In genomic region chr7:93197106-93197505, GRCm38 (mm10) we compare ENCODE assay signal across 30 mouse cellular contexts.
DNase-seq lines count a peak whose midpoint lies in the region; ATAC-seq lines count a peak whose summit lies in the region.
"Had no signal": no experiment of that assay in that cellular context is flagged by ENCODE, and none has a peak within 500 bp of the region (broad histone marks: within the 10 kb centered on the region; RNA-seq: fewer than 3 reads in every experiment).

No protein-coding gene starts in this region.

- H3K27ac ChIP-seq in hindbrain, embryonic 14.5 days: no peak overlapping the region
- H3K27ac ChIP-seq in hindbrain, embryonic 10.5 days: no peak overlapping the region
- no peak overlapping the region for H3K27ac ChIP-seq in intestine, embryonic 16.5 days (ENCODE audit: low read length)
- H3K27ac ChIP-seq: embryonic facial prominence, embryonic 10.5 days; embryonic facial prominence, embryonic 15.5 days; forebrain, embryonic 12.5 days; hindbrain, postnatal 0 days; intestine, embryonic 15.5 days; kidney, postnatal 0 days; limb, embryonic 12.5 days; liver, embryonic 15.5 days had no signal

- no peak for ATAC-seq in hindbrain, embryonic 14.5 days (ENCODE audit: low FRiP score)
- ATAC-seq in intestine, embryonic 16.5 days: no peak
- ATAC-seq: activated CD4-positive, CD25-positive, alpha-beta regulatory T cell, adult 4 months; forebrain, postnatal 0 days; hindbrain, postnatal 0 days; intestine, embryonic 15.5 days had no signal

- no peak overlapping the region for H3K9ac ChIP-seq in hindbrain, embryonic 14.5 days
- H3K9ac ChIP-seq in intestine, embryonic 16.5 days (ENCODE audit: low read depth, low read length): no peak overlapping the region
- H3K9ac ChIP-seq: embryonic facial prominence, embryonic 15.5 days; forebrain, embryonic 12.5 days; forebrain, postnatal 0 days; intestine, embryonic 15.5 days; limb, embryonic 12.5 days; liver, embryonic 15.5 days; lung, embryonic 14.5 days had no signal

- DNase-seq in hindbrain, embryonic 14.5 days (ENCODE audit: low spot score): peak; percentile 17
- DNase-seq in hindbrain, embryonic 10.5 days (ENCODE audit: low spot score): no peak
- peak; percentile 2 to 4 for DNase-seq in left cerebral cortex, adult 9 months (ENCODE audit: low spot score in 2 of 2)
- no peak for DNase-seq in left cerebral cortex, adult 8-10 months (ENCODE audit: low spot score in 2 of 2)
- DNase-seq in right cerebral cortex, postnatal 25 days: peak; percentile 4
- DNase-seq in right cerebral cortex, postnatal 14 days: no peak
- DNase-seq: adrenal gland, adult 2 months; adrenal gland, postnatal 36 days; B cell, adult 2 months; cerebellum, adult 8-10 months; cerebellum, postnatal 25 days; forebrain, postnatal 0 days; gastrocnemius, postnatal 14 days; heart, postnatal 14 days; kidney, adult 8-10 months; kidney, postnatal 4 days; lung, embryonic 14.5 days; lung, postnatal 14 days; midbrain, embryonic 14.5 days; thymus, postnatal 14 days had no signal

- no peaks in the 10 kb centered on the region for H3K4me1 ChIP-seq in hindbrain, embryonic 14.5 days (replicated peaks; ENCODE audit: control insufficient read depth, insufficient read depth, low read length)
- H3K4me1 ChIP-seq in hindbrain, embryonic 10.5 days (replicated peaks): no peaks in the 10 kb centered on the region
- no peaks in the 10 kb centered on the region for H3K4me1 ChIP-seq in intestine, embryonic 16.5 days (ENCODE audit: control insufficient read depth, insufficient read depth, low read length)
- H3K4me1 ChIP-seq: embryonic facial prominence, embryonic 10.5 days; embryonic facial prominence, embryonic 15.5 days; forebrain, embryonic 12.5 days; intestine, embryonic 15.5 days; limb, embryonic 12.5 days; liver, embryonic 15.5 days had no signal

- no peak overlapping the region for H3K4me2 ChIP-seq in hindbrain, embryonic 14.5 days (replicated peaks)
- H3K4me2 ChIP-seq in intestine, embryonic 16.5 days (ENCODE audit: low read depth, low read length): no peak overlapping the region
- H3K4me2 ChIP-seq: embryonic facial prominence, embryonic 15.5 days; forebrain, embryonic 12.5 days; intestine, embryonic 15.5 days; limb, embryonic 12.5 days; liver, embryonic 15.5 days; lung, embryonic 14.5 days had no signal

- no peaks in the 10 kb centered on the region for H3K36me3 ChIP-seq in hindbrain, embryonic 14.5 days (replicated peaks; ENCODE audit: control insufficient read depth, insufficient read depth)
- no peaks in the 10 kb centered on the region for H3K36me3 ChIP-seq in hindbrain, embryonic 10.5 days
- H3K36me3 ChIP-seq in intestine, embryonic 16.5 days (ENCODE audit: control insufficient read depth, insufficient read depth, low read length): no peaks in the 10 kb centered on the region
- H3K36me3 ChIP-seq: embryonic facial prominence, embryonic 10.5 days; embryonic facial prominence, embryonic 15.5 days; forebrain, embryonic 12.5 days; intestine, embryonic 15.5 days; limb, embryonic 12.5 days; liver, embryonic 15.5 days had no signal

- no peaks in the 10 kb centered on the region for H3K9me3 ChIP-seq in hindbrain, embryonic 14.5 days (ENCODE audit: control insufficient read depth, low read length)
- no peaks in the 10 kb centered on the region for H3K9me3 ChIP-seq in hindbrain, embryonic 10.5 days
- no peaks in the 10 kb centered on the region for H3K9me3 ChIP-seq in intestine, embryonic 16.5 days (ENCODE audit: control insufficient read depth, low read length)
- H3K9me3 ChIP-seq: embryonic facial prominence, embryonic 10.5 days; embryonic facial prominence, embryonic 15.5 days; forebrain, embryonic 12.5 days; intestine, embryonic 15.5 days; limb, embryonic 12.5 days; liver, embryonic 15.5 days had no signal

- no peak overlapping the region for H3K4me3 ChIP-seq in hindbrain, embryonic 14.5 days (replicated peaks; ENCODE audit: low read length)
- H3K4me3 ChIP-seq in hindbrain, embryonic 10.5 days: no peak overlapping the region
- H3K4me3 ChIP-seq in intestine, embryonic 16.5 days (ENCODE audit: low read length): no peak overlapping the region
- H3K4me3 ChIP-seq: embryonic facial prominence, embryonic 10.5 days; embryonic facial prominence, embryonic 15.5 days; forebrain, embryonic 12.5 days; intestine, embryonic 15.5 days; limb, embryonic 12.5 days; liver, embryonic 15.5 days had no signal

- H3K27me3 ChIP-seq in hindbrain, embryonic 14.5 days (ENCODE audit: control insufficient read depth, insufficient read depth, low read length): no peaks in the 10 kb centered on the region
- no peaks in the 10 kb centered on the region for H3K27me3 ChIP-seq in hindbrain, embryonic 10.5 days (ENCODE audit: insufficient read depth, poor library complexity, severe bottlenecking)
- H3K27me3 ChIP-seq in intestine, embryonic 16.5 days (replicated peaks; ENCODE audit: control insufficient read depth, insufficient read depth, low read length): no peaks in the 10 kb centered on the region
- H3K27me3 ChIP-seq: embryonic facial prominence, embryonic 15.5 days; forebrain, embryonic 12.5 days; intestine, embryonic 15.5 days; limb, embryonic 12.5 days; liver, embryonic 15.5 days had no signal

- WGBS in hindbrain, embryonic 14.5 days: 89% methylated on average over 1 of the region's 1 CpGs
- 88% methylated on average over 1 of the region's 1 CpGs for WGBS in hindbrain, embryonic 10.5 days
- WGBS in intestine, embryonic 16.5 days: 82% methylated on average over 1 of the region's 1 CpGs

Comparison
In these comparisons a context has a peak if more than half of its experiments do, and no peak if none do; other contexts are left out.
1. DNase-seq: peak in hindbrain, embryonic 14.5 days (single experiment), left cerebral cortex, adult 9 months (2 of 2) and right cerebral cortex, postnatal 25 days (single experiment); none in hindbrain, embryonic 10.5 days (single experiment), left cerebral cortex, adult 8-10 months (0 of 2) and right cerebral cortex, postnatal 14 days (single experiment).